Mouse (Mus musculus) MN1 (cell line): ENCODE measurements around the gene Slc16a8.

Source experiments
- DNase-seq: peaks from one replicate; pipeline ENCODE4 v3.0.0-alpha.2; 2016; ENCODE audit warnings: low spot score

Gene Slc16a8

DNA sequence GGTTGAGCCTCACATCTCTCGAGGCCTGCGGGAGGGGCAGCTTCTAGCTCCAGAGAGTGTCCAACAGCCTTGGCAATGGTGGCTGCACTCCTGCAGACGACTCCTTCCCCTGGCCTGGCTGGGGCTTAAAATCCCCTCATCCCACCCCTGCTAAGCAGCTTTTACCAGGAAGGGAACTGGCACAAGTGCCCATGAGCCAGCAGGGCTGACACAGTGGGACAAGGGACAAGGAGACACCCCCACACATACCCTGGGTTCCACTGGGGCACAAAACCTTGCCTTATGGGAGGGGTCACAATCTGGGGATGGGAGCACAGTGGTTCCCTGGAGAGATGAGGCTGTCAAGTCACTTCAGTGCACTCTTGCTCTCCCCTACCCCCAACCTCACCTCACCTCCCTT lies at the start of gene Slc16a8:
Gene Slc16a8, minus strand, starts transcription at position 101 of the 400 bp plus-strand sequence.
- DNase-seq, result no peak

DNA sequence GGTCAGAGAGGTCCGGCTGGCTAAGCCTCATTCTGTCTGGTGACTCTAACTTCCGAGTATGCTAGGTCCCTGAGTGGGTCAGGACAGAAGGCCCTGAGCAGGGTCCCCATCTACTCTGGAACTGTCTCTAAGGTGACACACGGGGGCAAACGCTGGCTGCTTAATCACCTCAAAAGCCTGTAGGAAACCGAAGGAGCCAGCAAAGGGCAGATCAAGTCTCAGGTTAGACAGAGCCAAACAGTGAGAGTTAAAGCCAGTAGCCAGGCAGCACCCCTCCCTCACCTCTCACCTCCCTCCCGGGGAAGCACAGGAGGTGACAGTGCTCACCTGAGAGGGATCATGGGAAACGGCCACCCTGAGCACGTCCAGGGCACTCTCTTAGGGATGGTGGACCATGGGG lies 49.2 kb upstream of the Slc16a8 start:
- DNase-seq, result no peak

DNA sequence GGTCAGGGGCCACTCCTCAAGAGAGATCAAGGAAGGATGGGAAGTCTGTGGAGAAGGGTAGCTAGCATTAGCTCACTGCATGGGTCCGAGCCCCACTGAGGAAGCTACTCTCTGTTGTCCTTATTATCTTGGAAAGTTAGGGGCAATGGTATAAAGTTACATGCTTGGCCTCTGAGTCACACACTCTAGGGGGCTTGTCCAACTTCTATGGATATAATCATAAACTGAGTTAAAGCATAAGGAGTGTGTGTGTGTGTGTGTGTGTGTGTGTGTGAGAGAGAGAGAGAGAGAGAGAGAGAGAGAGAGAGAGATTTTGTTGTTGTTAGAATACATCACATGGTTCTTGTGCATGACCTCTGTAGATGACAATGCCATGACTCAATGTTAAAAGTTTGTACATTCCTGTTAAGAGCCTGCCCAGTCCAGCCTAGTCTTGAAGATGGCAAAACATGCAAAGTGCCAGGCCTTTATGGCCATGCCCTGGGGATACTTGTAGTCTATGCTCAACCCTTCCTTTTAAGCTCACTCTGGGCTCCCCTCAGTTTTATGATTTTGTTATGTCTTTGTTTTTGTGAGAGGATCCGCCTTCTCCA lies 45.1 kb upstream of the Slc16a8 start:
- no peak for DNase-seq

DNA sequence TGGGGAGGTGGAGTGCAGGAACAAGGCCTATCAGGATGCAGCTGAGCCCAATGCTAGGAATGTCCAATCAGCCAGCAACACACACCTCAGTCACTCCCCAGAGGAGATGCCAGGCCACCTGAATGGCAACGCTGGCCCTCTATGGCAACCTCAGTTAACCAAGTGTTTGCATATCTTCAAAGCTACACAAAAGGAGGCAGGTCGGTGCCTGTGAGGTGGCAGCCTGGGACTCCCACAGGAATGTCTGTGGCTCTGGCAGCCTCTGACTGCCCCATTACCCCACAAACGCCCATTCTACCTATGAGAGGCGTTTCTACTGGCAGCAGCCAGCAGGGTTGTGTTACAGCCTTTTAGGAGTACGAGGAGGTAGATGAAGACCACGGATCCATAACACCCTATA lies 44.0 kb upstream of the Slc16a8 start:
- DNase-seq, result no peak

DNA sequence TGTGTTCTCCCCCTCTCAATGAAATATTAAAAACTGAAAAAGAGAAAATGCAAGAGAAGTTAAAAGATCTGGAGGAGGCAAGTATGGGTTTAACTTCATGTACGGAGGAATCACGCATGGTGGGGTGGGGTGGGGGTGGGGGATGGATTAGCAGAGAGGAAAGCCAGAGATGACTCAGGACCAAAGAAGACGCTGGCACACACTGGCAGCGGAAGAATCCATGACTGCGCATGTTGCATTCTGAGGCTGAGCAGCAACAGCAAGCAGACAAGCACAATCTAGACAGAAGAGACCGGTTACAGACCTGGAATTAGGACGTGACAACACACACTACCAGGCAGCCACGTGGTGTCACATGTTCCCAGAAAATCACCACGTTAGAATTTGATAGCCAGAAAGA lies 38.2 kb upstream of the Slc16a8 start:
- DNase-seq, result no peak

DNA sequence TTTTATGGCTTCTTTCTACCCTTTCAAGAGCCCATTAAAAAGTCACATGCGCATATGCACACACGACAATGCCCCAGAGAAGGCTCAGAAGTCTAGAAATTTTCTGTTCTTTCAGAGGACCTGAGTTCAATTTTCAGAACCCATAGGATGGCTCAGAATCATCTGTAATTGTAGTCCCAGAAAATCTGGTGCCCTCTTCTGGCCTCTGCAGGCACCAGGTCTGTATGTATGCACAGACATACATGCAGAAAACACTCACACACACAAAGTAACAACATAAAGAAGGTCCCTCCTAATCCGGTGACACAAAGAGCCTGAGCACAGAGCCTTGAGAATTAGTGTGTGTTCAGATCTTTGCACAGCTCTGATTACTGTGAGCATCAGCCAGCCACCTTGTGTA lies 35.8 kb upstream of the Slc16a8 start:
- DNase-seq, result no peak

DNA sequence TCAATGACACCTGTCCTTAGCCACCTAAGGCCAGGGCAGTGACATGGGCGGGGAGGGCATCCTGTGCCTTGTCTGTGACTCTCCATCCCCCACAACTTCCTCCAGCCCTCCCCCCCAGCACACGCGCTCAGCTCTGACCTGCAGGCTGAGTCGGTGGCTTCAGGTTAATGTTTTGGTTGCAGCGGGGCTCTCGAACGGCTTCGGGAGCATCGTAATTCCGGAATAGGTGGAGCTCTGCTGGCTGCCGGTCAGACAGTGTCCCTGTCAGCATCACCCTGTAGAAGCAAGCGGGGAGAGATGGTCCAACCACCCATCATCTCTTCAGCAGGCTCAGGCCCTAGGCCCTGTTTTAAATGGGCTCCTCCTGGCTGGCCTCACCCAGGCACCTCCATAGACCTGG lies 34.9 kb upstream of the Slc16a8 start:
- no peak for DNase-seq

DNA sequence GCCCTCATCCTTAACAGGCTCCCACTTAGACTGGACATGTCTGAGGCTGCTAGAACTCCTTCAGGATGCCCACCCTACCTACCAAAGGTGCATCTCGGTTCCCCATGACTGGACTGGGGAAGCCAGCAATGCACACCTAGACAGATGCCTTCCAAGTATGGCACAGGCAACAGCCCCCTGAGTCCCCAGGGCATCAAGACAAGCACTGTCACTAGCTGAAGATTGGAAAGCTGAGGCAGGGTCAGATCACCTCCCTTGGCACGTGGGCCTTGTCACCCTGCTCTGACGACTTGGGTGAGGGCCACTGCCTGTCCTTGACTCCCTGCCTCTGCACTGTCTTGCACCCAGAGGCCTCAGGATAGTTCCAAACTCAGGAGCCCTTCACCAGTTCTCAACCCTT lies 33.8 kb upstream of the Slc16a8 start:
- DNase-seq, result no peak

DNA sequence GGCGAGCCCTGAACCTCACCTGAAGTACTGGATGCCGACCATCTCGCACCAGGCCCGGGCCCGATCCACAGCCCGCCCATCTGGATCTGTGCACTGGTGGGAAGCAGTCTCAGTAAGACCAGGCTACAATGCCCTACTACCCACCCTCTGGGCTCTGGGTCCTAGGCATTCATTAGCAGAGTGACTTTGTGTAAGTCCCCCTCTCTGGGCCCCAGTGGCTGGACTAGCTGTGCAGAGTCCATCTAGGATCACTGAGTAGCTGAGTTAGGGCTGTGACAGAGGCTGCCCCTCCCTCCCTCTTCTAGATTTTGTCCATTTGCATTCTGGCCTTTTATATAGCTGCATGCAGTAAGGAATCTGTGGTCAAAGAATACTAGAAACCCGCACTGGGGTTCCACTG lies 32.5 kb upstream of the Slc16a8 start:
- DNase-seq, result no peak

DNA sequence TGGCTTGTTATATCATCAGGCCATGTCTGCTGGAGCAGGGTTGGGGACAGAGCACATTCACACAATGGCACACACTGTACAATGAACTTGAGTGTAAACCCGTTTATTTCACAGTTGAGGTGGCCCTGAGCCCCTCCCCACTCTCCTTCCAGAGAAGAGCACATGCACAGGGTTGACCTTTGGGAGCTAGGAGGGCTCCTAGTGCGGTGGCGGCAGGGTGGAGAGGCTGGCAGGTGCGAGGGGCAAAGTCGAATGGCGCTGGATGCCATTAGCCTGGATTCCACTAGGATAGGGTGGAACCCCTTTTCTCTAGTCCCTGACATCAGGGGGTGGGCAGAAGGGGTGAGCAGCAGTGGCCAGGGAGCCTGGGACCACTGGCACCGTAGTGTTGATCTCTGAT lies 31.6 kb upstream of the Slc16a8 start:
- no peak for DNase-seq

DNA sequence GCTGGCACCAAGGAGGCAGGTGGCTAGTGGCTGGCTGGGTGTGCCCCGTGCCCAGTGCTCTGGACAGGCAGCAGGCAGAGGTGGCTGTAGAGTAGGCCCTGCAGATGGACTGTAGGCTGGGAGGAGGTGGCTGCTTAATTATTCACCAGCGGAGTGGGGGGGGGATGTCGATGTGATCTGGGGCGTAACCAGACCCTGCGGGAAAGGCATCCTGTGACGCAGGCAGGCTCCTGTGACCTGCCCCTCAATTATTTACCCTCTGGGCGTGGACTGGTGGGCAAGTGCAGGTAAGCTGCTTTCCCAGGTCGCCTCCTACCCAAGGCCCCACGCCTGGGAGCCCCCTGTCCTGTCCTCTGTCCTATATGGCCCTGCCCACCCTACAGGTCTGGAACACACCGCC lies 30.8 kb upstream of the Slc16a8 start, which contains the start of gene Baiap2l2:
Gene Baiap2l2, minus strand, starts transcription at position 139 of the 400 bp plus-strand sequence.
- DNase-seq, result no peak

DNA sequence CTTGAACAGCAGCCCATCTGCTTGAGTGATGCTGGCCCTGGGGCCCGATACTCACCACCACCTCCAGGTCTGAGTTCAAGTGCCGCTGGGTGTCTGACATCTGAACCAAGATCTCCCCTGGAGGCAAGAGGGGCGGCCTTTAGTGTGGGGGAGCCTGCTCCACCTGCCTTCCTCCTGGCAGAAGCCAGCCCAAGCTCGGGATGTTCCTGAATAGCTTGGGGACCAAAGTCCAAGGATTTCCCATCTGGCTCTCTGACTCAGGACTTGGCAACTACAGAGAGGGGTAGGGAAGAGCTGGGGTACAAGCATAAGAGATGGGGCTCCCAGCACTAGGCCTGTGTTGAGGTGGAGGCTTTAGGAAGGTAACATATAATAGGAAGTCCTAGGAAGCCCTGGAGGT lies 28.8 kb upstream of the Slc16a8 start:
- DNase-seq, result no peak

DNA sequence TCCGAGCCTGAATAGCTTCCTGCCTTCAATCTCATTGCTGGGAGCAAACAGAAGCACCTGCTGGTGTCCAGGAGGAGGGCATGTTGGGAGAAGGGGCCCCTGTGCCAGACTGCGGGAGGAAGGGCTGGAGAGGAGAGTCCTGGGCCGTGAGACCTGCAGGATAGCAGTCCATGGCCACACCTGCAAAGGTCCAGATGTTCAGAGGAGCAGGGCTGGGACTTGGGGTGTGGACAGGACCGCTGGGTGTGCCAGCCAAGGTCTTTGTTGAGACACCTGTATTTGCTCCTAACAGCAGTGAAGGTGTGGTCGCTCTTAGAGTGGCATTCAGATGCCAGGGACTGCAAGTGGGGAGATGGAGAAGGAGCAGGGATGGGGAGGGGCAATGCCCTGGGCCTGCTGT lies 27.9 kb upstream of the Slc16a8 start:
- no peak for DNase-seq

DNA sequence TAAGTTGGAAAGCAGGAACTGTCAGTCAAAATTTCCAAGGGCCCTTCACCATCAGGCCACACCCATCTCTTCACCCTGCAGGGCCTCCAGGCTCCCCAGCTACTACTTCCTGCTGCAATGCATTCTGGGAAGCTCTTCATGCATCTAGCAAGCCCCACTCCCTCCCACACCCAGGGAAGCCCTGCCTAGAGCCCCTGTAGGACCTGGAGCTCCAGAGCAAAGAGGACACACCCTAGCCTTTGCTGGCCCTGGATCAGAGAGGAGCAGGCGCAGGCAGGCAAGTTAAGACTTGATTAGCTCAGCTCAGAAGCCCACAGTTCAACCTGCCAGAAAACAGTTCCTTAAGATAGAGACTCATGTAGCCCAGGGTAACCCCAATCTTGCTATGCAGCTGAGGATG lies 26.8 kb upstream of the Slc16a8 start:
- DNase-seq, result peak; percentile 59

DNA sequence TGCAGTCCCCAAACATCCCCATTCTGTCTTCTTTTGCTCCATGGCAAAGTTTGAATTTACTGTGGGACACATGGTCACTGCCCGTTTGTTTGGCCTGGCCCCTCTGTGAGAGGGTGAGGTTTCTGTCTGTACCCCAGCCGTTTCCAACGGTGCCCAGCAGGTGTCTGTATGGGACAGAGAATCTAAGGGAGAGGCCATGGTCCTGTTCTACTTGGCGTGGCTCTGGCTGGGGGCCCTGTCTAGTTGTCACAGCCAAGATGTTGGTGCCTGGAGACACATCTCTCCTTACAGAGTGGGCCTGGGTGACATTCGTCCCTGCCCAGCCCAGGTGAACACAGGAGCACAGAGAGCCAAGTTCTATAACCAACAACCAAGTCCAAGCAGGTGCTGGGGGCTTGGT lies 26.3 kb upstream of the Slc16a8 start:
- DNase-seq, result no peak

DNA sequence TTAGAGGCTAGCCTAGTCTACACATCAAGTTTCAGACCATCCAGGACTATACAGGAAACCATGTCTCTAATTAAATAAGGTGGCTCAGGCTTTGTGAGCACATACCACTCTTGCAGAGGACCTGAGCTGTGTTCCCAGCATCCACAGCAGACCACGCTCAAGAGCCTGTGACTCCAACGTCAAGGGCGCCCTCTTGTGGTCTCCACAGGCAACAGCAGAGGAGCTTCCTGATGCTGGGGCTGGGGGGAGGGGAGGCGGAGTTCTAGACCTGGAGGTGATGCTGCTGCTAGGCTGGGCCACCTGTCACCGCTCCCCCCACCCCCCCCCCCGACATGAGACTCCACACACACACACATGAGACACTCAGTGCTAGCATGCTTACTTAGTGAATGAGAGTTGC lies 25.6 kb upstream of the Slc16a8 start:
- DNase-seq, result peak; percentile 44

DNA sequence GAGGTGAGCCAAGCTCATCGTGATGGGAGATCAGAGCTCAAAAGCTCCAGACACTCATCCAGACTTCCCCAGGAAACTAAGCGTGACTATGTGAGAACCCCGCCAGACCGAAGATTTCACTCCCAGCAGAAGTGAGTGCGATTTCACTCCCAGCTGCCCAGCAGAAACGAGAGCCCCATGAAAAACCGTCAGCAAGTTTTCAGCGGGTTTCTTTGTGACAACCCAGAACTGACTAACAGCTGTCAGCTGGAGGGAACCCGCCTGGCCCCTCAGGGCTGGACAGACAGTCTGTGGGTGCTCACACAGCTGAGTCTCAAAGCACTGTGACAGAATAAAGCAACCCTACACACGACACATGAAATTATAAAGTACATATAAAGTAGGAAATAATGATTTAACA lies 23.2 kb upstream of the Slc16a8 start:
- no peak for DNase-seq

DNA sequence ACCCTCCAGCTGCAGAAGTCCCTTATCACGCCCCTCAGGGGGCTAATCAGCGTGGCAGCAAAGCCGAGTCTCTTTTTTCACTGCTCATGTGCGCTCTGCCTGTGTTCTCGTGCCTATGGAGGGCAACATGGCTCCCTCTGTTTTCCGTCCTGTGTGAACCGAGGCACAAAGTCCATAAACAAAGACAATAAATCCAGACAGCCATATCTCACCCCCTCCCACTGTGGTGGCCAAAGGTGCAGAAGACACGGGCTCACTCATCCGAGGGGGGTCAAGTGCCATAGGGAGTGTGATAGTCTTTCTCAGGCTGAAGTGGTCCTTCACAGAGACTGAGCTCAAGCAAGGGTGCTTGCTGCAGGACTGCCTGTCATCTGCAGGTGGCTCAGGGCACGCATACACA lies 18.5 kb upstream of the Slc16a8 start:
- DNase-seq, result no peak

DNA sequence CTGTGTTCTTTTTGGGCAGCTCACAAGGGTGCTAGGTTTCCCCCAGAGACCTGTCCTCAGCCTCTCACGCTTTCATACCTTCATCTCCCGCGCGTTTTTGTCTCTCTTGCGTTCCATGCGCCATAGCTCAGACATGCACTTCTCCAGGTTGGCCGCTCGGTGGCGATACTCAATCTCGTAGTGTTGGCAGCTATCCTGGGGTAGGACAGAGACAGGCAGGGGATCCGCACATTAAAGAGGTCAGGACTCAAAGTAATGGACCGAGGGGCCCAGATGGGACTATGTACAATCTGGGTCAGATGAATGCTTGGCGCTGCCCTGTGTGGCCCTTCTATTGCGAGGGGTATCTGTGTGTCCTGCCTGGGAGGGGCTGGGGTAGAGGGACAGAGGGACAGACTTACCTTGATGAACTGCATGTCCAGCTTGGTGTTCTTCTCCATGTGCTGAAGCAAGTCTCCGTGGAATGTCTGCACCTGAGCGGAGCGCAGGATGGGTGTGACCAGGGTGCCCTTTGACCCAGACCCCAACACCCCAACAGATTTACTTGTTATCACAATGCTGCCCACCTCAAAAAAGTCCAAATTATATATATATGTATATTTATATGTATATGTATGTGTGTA lies 16.7 kb upstream of the Slc16a8 start:
- DNase-seq, result peak; percentile 81

DNA sequence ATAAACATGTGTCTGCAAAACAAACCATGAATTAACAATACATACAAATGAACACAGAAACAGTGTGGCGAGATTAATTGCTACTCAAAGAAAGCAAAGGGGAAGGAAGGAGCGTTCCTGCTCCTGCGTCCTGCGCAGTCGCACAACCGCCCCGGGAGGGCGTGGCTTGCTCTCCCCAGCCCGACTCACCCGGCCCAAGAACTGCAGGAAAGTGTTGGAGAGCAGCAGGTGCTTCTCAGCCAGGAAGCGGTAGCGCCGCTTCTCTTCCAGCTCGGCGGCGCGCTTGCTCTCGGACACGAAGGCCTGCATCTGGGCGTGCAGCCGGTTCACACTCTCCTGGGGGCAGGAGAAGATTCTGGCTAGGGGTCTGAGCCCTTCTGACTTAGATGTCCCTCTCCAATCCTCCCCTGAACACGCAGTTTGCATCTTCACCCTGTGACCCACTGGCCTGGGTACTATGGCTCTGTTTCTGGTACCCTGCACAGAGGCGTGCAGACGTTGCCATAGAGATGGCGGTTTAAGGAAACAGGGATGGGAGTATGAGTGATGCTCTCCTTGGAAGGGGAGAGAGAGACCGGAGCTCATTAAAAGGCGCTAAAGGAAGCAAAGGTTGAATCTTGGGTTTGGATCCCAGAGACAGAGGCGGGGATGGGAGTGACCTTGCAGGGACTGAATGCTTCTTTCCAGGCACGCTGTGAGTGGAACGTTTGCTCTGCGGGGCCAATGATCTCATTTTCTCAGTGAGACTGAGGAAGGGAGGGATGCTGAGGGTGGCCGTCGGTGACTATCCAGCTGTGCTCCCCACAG lies 16.0 kb upstream of the Slc16a8 start:
- peak; percentile 89 for DNase-seq

DNA sequence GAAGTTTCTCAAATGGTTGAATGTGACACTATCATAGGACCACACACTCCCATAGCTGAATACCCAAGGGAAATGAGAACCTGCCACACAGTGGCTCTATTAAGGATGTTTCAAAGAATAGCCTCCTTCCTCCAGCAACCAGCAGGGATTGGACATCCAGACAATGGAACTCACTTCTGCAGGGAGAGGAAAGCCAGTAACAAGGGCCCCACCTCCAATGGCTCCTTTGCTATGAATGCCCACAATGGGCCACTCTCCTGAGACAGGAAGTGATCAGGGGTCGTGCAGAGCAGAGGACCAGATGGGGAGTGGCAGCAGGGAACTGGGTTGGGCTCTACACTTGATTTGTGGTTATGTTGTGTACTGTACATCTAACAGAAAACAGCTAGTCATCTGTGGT lies 14.0 kb upstream of the Slc16a8 start:
- no peak for DNase-seq

DNA sequence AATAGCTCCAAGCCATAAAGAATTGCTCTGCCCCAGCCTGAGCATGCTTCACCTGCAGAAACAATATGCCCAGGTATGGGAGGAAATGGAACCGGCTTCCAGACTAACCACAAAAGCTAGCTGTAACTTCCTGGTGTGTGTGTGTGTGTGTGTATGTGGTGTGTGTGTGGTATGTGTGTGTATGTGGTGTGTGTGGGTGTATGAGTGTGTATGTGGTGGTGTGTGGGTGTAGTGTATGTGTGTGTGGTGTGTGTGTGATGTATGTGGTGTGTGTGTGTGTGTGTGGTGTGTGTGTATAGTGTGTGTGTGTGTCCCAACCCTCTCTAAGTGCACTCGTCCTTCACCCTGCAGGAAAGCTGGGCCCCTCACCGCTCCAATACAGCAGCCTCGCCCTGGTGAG lies 10.8 kb upstream of the Slc16a8 start:
- no peak for DNase-seq

DNA sequence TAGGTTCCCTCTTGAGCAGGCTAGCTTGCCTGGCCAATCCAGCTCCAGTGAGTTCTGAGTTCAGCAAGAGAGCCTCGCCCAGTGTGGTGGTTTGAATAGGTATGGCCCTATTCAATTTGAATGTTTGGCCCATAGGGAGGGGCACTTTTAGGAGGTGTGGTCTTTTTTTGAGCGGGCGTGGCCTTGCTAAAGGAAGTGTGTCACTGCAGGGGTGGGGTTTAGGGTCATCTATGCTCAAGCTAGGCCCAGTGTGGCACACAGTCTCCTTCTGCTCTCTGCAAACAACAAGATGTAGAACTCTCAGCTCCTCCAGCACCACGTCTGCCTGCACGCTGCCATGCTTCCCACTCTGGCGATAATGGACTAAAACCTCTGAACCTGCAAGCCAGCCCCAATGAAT lies 9.2 kb upstream of the Slc16a8 start:
- no peak for DNase-seq
